Mouse (Mus musculus) liver (tissue): ENCODE results near the gene Zfp385c.
A peak's percentile ranks its signal among the peaks of the same experiment; 100 is the strongest.

Experiments used
- DNase-seq: peaks from one replicate; pipeline ENCODE4 v3.0.0-alpha.2; 2020; ENCODE audit warnings: mixed read lengths

Gene Zfp385c

GRCm38 (mm10) chr11:100714948-100715347 is 22.7 kb upstream of the Zfp385c start:
- DNase-seq, result no peak

GRCm38 (mm10) chr11:100714534-100714915 is 22.3 kb upstream of the Zfp385c start:
- DNase-seq, result peak; percentile 87

GRCm38 (mm10) chr11:100713735-100714533 is 21.7 kb upstream of the Zfp385c start, which contains the start of gene Hspb9:
Hspb9 (plus strand) TSS chr11:100713850.
- DNase-seq, result peak; percentile 86

- DNase-seq, result no peak
Observed at GRCm38 (mm10) chr11:100713174-100713573, 20.9 kb upstream of the Zfp385c start.

GRCm38 (mm10) chr11:100711783-100712615 is 19.7 kb upstream of the Zfp385c start, which contains the start of gene Kat2a:
Kat2a (minus strand) TSS chr11:100712465.
- peak; percentile 82 for DNase-seq

GRCm38 (mm10) chr11:100710977-100711376 is 18.7 kb upstream of the Zfp385c start:
- no peak for DNase-seq

GRCm38 (mm10) chr11:100710528-100710927 is 18.3 kb upstream of the Zfp385c start:
- DNase-seq, result no peak

GRCm38 (mm10) chr11:100709201-100709810 is 17.1 kb upstream of the Zfp385c start:
- DNase-seq, result no peak

- no peak for DNase-seq
Observed at GRCm38 (mm10) chr11:100705095-100705747, 13.0 kb upstream of the Zfp385c start.

- no peak for DNase-seq
Observed at GRCm38 (mm10) chr11:100703851-100704531, 11.7 kb upstream of the Zfp385c start, which contains the start of gene Dhx58. Dhx58 (minus strand) TSS chr11:100704271.

- DNase-seq, result no peak
Observed at GRCm38 (mm10) chr11:100703366-100703765, 11.1 kb upstream of the Zfp385c start.

- no peak for DNase-seq
Observed at GRCm38 (mm10) chr11:100702906-100703305, 10.7 kb upstream of the Zfp385c start.

GRCm38 (mm10) chr11:100702081-100702851 is 10.0 kb upstream of the Zfp385c start:
- DNase-seq, result peak; percentile 68

GRCm38 (mm10) chr11:100701301-100701700 is 9.0 kb upstream of the Zfp385c start:
- DNase-seq, result peak; percentile 84

- DNase-seq, result no peak
Observed at GRCm38 (mm10) chr11:100700710-100701109, 8.5 kb upstream of the Zfp385c start.

GRCm38 (mm10) chr11:100697921-100698320 is 5.7 kb upstream of the Zfp385c start:
- no peak for DNase-seq

GRCm38 (mm10) chr11:100694926-100695325 is 2.7 kb upstream of the Zfp385c start:
- peak; percentile 71 for DNase-seq

- no peak for DNase-seq
Observed at GRCm38 (mm10) chr11:100693154-100693553, 899 bp upstream of the Zfp385c start.

GRCm38 (mm10) chr11:100690389-100690788 is 1.9 kb downstream of the Zfp385c start:
- no peak for DNase-seq

GRCm38 (mm10) chr11:100688443-100688842 is 3.8 kb downstream of the Zfp385c start:
- DNase-seq, result no peak

GRCm38 (mm10) chr11:100687265-100687664 is 5.0 kb downstream of the Zfp385c start:
- no peak for DNase-seq
